Mouse (Mus musculus) kidney, embryonic 15.5 days (tissue): ENCODE data around the gene Ms4a4a. TPM values are rescaled to one million over a fixed set of nuclear protein-coding genes. Genes with fewer than 3 reads are reported as not detected.

Experiments used
- ATAC-seq: fragments of 200-750 bp; cut with Nextera tagmentation; replicated peaks from 2 replicates; pipeline ENCODE4 v1.8.0; 2017; ENCODE audit warnings: moderate TSS enrichment; ENCODE audit not compliant: low FRiP score
- H3K27ac ChIP-seq: fragments of 300-500 bp; sonication (generic); 2 replicates; pipeline ENCODE4 v1.5.1; 2015; ENCODE audit warnings: mild to moderate bottlenecking, inconsistent platforms
- H3K27me3 ChIP-seq: fragments of 300-500 bp; sonication (generic); 2 replicates; pipeline ENCODE4 v1.6.1; 2015; ENCODE audit warnings: inconsistent platforms
- H3K36me3 ChIP-seq: fragments of 300-500 bp; sonication (generic); 2 replicates; pipeline ENCODE4 v1.6.1; 2015; ENCODE audit warnings: inconsistent platforms
- H3K4me1 ChIP-seq: fragments of 300-500 bp; sonication (generic); 2 replicates; pipeline ENCODE4 v1.6.1; 2015; ENCODE audit warnings: inconsistent platforms
- H3K4me2 ChIP-seq: fragments of 300-500 bp; sonication (generic); 2 replicates; pipeline ENCODE4 v1.6.1; 2015; ENCODE audit warnings: moderate library complexity, mild to moderate bottlenecking, inconsistent platforms
- H3K4me3 ChIP-seq: fragments of 300-500 bp; sonication (generic); replicated peaks from 2 replicates; pipeline ENCODE4 v1.5.1; 2015; ENCODE audit warnings: mild to moderate bottlenecking, inconsistent platforms
- H3K9ac ChIP-seq: fragments of 300-500 bp; sonication (generic); 2 replicates; pipeline ENCODE4 v1.6.1; 2015; ENCODE audit warnings: mild to moderate bottlenecking, inconsistent platforms
- H3K9me3 ChIP-seq: fragments of 300-500 bp; sonication (generic); replicated peaks from 2 replicates; pipeline ENCODE4 v1.6.1; 2016; ENCODE audit warnings: inconsistent platforms
- WGBS: fragments of 180-500 bp; shearing (Covaris S2); methylation state at CpG from one replicate; pipeline ENCODE4 v1.1.7; 2015; ENCODE audit warnings: mixed read lengths; 5-methylcytosine and 5-hydroxymethylcytosine counted together
- polyA plus RNA-seq: library from polyadenylated mRNA; unstranded; fragments of >200 nt; fragmentation: Nextera tagmentation; extraction: Ambion mirVana; gene quantifications from 2 replicates; pipeline ENCODE4 v1.2.1, GENCODE M21; 2015

The Ms4a4a gene
- 3.9 and 6.2 TPM in 2 replicates for polyA plus RNA-seq

- no peak for ATAC-seq
- Histone ChIP-seq H3K9ac (no peak within 1 kb of the TSS), H3K27me3 (no peaks in the 10 kb centered on the region), H3K4me1 (no peaks in the 10 kb centered on the region), H3K9me3 (no peaks in the 10 kb centered on the region), H3K4me2 (no peak within 1 kb of the TSS), H3K36me3 (no peaks in the 10 kb centered on the region), H3K27ac (no peak within 1 kb of the TSS), H3K4me3 (no peak within 1 kb of the TSS)
- 78% methylated on average over 2 of the region's 2 CpGs for WGBS
Measured at GRCm38 (mm10) chr19:11375273-11375672, at the start of gene Ms4a4a. Ms4a4a (plus strand) TSS chr19:11375523.

- no peak within 1 kb of the TSS for H3K27ac ChIP-seq
- no peak within 1 kb of the TSS for H3K4me2 ChIP-seq
- ATAC-seq = no peak
- no peak within 1 kb of the TSS for H3K9ac ChIP-seq
- H3K9me3 ChIP-seq = no peaks in the 10 kb centered on the region
- H3K27me3 ChIP-seq = no peaks in the 10 kb centered on the region
- WGBS = 75% methylated on average over 6 of the region's 6 CpGs
- H3K4me3 ChIP-seq = no peak within 1 kb of the TSS
- no peaks in the 10 kb centered on the region for H3K4me1 ChIP-seq
- no peaks in the 10 kb centered on the region for H3K36me3 ChIP-seq
Measured at GRCm38 (mm10) chr19:11335932-11336331, 39.4 kb upstream of the Ms4a4a start, which contains the start of gene Ms4a7. Ms4a7 (minus strand) TSS chr19:11336146.

DNA sequence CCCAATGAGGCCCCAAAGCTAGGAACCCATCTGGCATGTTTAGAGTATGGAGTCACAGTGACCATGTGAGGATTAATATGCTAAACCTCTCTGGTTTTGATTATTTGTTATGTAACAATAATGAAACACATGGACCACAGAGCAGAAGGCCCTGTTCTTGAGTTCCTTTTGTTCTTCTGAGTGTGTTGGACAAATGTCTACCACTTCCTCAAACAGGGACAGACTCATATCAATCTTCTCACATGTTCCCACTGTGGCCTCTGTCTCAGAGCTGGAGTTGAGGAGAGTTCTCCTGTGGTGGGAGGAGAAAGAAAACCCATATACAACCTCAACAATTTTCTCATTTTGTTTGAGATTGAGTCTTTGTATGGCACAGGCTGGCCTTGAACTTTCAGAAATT, 32.2 kb upstream of the Ms4a4a start:
- no peaks in the 10 kb centered on the region for H3K36me3 ChIP-seq
- H3K4me3 ChIP-seq = no peak overlapping the region
- no peaks in the 10 kb centered on the region for H3K27me3 ChIP-seq
- H3K4me2 ChIP-seq = no peak overlapping the region
- H3K4me1 ChIP-seq = no peaks in the 10 kb centered on the region
- no peak for ATAC-seq
- no peak overlapping the region for H3K27ac ChIP-seq
- no peak overlapping the region for H3K9ac ChIP-seq
- no peaks in the 10 kb centered on the region for H3K9me3 ChIP-seq

GRCm38 (mm10) chr19:11343992-11344391, 31.3 kb upstream of the Ms4a4a start:
- Histone ChIP-seq H3K9me3 (no peaks in the 10 kb centered on the region), H3K9ac (no peak overlapping the region), H3K36me3 (no peaks in the 10 kb centered on the region), H3K4me1 (no peaks in the 10 kb centered on the region), H3K27me3 (no peaks in the 10 kb centered on the region), H3K27ac (no peak overlapping the region), H3K4me2 (no peak overlapping the region), H3K4me3 (no peak overlapping the region)
- ATAC-seq = no peak

- no peak overlapping the region for H3K4me2 ChIP-seq
- no peak overlapping the region for H3K4me3 ChIP-seq
- peak; percentile 89 for ATAC-seq
- H3K27ac ChIP-seq = no peak overlapping the region
- no peaks in the 10 kb centered on the region for H3K36me3 ChIP-seq
- H3K9ac ChIP-seq = no peak overlapping the region
- no peaks in the 10 kb centered on the region for H3K9me3 ChIP-seq
- WGBS = 57% methylated on average over 7 of the region's 7 CpGs
- H3K4me1 ChIP-seq = no peaks in the 10 kb centered on the region
- no peaks in the 10 kb centered on the region for H3K27me3 ChIP-seq
Measured at GRCm38 (mm10) chr19:11349698-11350481, 25.4 kb upstream of the Ms4a4a start.

GRCm38 (mm10) chr19:11351878-11352277, 23.4 kb upstream of the Ms4a4a start:
- WGBS = 48% methylated on average over 3 of the region's 3 CpGs
- H3K27me3 ChIP-seq = no peaks in the 10 kb centered on the region
- no peak overlapping the region for H3K4me2 ChIP-seq
- no peaks in the 10 kb centered on the region for H3K4me1 ChIP-seq
- no peaks in the 10 kb centered on the region for H3K9me3 ChIP-seq
- no peaks in the 10 kb centered on the region for H3K36me3 ChIP-seq
- ATAC-seq = no peak
- no peak overlapping the region for H3K4me3 ChIP-seq
- H3K27ac ChIP-seq = no peak overlapping the region
- no peak overlapping the region for H3K9ac ChIP-seq

GRCm38 (mm10) chr19:11355730-11356129, 19.6 kb upstream of the Ms4a4a start:
- H3K27ac ChIP-seq = no peak overlapping the region
- no peaks in the 10 kb centered on the region for H3K27me3 ChIP-seq
- no peak overlapping the region for H3K4me3 ChIP-seq
- no peaks in the 10 kb centered on the region for H3K36me3 ChIP-seq
- no peak for ATAC-seq
- no peaks in the 10 kb centered on the region for H3K4me1 ChIP-seq
- no peaks in the 10 kb centered on the region for H3K9me3 ChIP-seq
- no peak overlapping the region for H3K9ac ChIP-seq
- H3K4me2 ChIP-seq = no peak overlapping the region
- 83% methylated on average over 7 of the region's 7 CpGs for WGBS

GRCm38 (mm10) chr19:11360106-11360505, 15.2 kb upstream of the Ms4a4a start:
- H3K36me3 ChIP-seq = no peaks in the 10 kb centered on the region
- H3K27me3 ChIP-seq = no peaks in the 10 kb centered on the region
- H3K27ac ChIP-seq = no peak overlapping the region
- H3K4me2 ChIP-seq = no peak overlapping the region
- no peaks in the 10 kb centered on the region for H3K9me3 ChIP-seq
- no peaks in the 10 kb centered on the region for H3K4me1 ChIP-seq
- no peak for ATAC-seq
- H3K4me3 ChIP-seq = no peak overlapping the region
- WGBS = 64% methylated on average over 3 of the region's 3 CpGs
- no peak overlapping the region for H3K9ac ChIP-seq

GRCm38 (mm10) chr19:11362002-11362401, 13.3 kb upstream of the Ms4a4a start:
- Histone ChIP-seq H3K36me3 (no peaks in the 10 kb centered on the region), H3K9ac (no peak overlapping the region), H3K27me3 (no peaks in the 10 kb centered on the region), H3K4me3 (no peak overlapping the region), H3K9me3 (no peaks in the 10 kb centered on the region), H3K27ac (no peak overlapping the region), H3K4me2 (no peak overlapping the region), H3K4me1 (no peaks in the 10 kb centered on the region)
- no peak for ATAC-seq

- 85% methylated on average over 3 of the region's 3 CpGs for WGBS
Measured at GRCm38 (mm10) chr19:11368310-11368709, 7.0 kb upstream of the Ms4a4a start.

DNA sequence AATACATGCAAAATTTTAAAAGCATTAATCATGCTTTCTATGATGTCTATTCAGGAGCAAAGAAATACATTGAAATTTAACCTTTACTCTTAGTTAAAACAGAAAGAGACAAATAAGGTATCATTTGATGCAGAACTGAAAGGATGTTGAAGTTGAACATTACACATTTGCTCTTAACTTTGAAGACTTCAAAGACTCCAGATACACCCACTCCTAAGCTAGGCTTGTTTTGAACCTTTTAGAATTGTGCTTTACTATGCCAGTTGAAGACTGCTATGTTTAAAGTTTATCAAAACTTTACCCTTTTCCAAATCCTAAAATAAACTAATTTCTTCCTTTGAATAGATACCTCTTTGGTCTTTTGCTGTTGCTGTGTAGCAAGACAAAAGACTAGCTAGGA, 4.1 kb upstream of the Ms4a4a start:
- no peak for ATAC-seq
- H3K27me3 ChIP-seq = no peaks in the 10 kb centered on the region
- no peaks in the 10 kb centered on the region for H3K9me3 ChIP-seq
- no peak overlapping the region for H3K4me3 ChIP-seq
- no peak overlapping the region for H3K4me2 ChIP-seq
- no peak overlapping the region for H3K27ac ChIP-seq
- no peaks in the 10 kb centered on the region for H3K36me3 ChIP-seq
- H3K9ac ChIP-seq = no peak overlapping the region
- H3K4me1 ChIP-seq = no peaks in the 10 kb centered on the region

More at GRCm38 (mm10) chr19:11368310-11368709, 7.0 kb upstream of the Ms4a4a start:
- no peak for ATAC-seq
- Histone ChIP-seq H3K4me3 (no peak overlapping the region), H3K9me3 (no peaks in the 10 kb centered on the region), H3K9ac (no peak overlapping the region), H3K4me2 (no peak overlapping the region), H3K36me3 (no peaks in the 10 kb centered on the region), H3K4me1 (no peaks in the 10 kb centered on the region), H3K27ac (no peak overlapping the region), H3K27me3 (no peaks in the 10 kb centered on the region)

DNA sequence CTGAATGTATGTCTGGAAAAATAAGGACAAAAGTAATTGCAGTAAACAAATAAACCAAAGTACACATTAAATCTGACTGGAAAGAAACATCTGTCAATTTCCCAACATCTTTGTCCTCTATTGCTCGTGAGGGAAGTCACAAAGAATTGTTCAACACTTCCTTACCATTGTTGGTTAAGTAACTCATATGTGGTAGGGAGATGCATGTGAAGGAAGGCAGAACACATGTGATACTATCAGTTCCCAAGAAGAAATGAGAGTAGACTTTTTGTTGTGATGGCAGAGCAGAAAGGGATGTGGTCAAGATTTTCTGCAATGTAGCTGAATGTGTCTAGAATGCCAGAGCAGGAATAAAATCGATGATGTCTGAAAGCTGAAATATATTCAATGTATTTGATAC, 1.1 kb downstream of the Ms4a4a start:
- 70% methylated on average over 2 of the region's 2 CpGs for WGBS
- Histone ChIP-seq H3K9me3 (no peaks in the 10 kb centered on the region), H3K4me1 (no peaks in the 10 kb centered on the region), H3K36me3 (no peaks in the 10 kb centered on the region), H3K27me3 (no peaks in the 10 kb centered on the region), H3K4me3 (no peak overlapping the region), H3K4me2 (no peak overlapping the region), H3K9ac (no peak overlapping the region), H3K27ac (no peak overlapping the region)
- no peak for ATAC-seq

GRCm38 (mm10) chr19:11387109-11387508, 11.8 kb downstream of the Ms4a4a start:
- no peak overlapping the region for H3K9ac ChIP-seq
- no peaks in the 10 kb centered on the region for H3K27me3 ChIP-seq
- H3K9me3 ChIP-seq = no peaks in the 10 kb centered on the region
- no peak for ATAC-seq
- no peak overlapping the region for H3K27ac ChIP-seq
- H3K4me1 ChIP-seq = no peaks in the 10 kb centered on the region
- WGBS = 79% methylated on average over 2 of the region's 2 CpGs
- no peak overlapping the region for H3K4me2 ChIP-seq
- H3K36me3 ChIP-seq = no peaks in the 10 kb centered on the region
- no peak overlapping the region for H3K4me3 ChIP-seq
